Mouse (Mus musculus) thymus, adult 2 months (tissue): ENCODE measurements around the gene Nrxn2. TPM values are rescaled to one million over a fixed set of nuclear protein-coding genes. Genes with fewer than 3 reads are reported as not detected.
A peak's percentile ranks its signal among the peaks of the same experiment; 100 is the strongest.

Experiments
- DNase-seq: peaks from one replicate; pipeline ENCODE4 v3.0.0; 2021
- H3K27ac ChIP-seq: fragments of 200-500 bp; 2 replicates; pipeline ENCODE4 v1.5.1; 2012; ENCODE audit warnings: low read length, control low read depth; ENCODE audit not compliant: control insufficient read depth, insufficient read depth
- H3K27me3 ChIP-seq: fragments of 200-500 bp; 2 replicates; pipeline ENCODE4 v1.6.1; 2012; ENCODE audit warnings: mild to moderate bottlenecking, low read length, moderate library complexity, mixed read lengths; ENCODE audit not compliant: control insufficient read depth, insufficient read depth
- H3K36me3 ChIP-seq: fragments of 200-500 bp; 2 replicates; pipeline ENCODE4 v1.6.1; 2012; ENCODE audit warnings: mild to moderate bottlenecking, low read length, moderate library complexity; ENCODE audit not compliant: control insufficient read depth, insufficient read depth
- H3K4me1 ChIP-seq: fragments of 200-500 bp; replicated peaks from 2 replicates; pipeline ENCODE4 v1.6.1; 2012; ENCODE audit warnings: low read length; ENCODE audit not compliant: control insufficient read depth, insufficient read depth
- H3K4me3 ChIP-seq: fragments of 200-500 bp; 2 replicates; pipeline ENCODE4 v1.5.1; 2012; ENCODE audit warnings: mild to moderate bottlenecking, low read length, control low read depth, moderate library complexity; ENCODE audit not compliant: control insufficient read depth, insufficient read depth
- CTCF ChIP-seq: fragments of 200-500 bp; IDR thresholded peaks from 2 replicates; pipeline ENCODE4 v1.5.1; 2012; ENCODE audit warnings: mild to moderate bottlenecking, control low read depth, low read length, moderate library complexity, borderline replicate concordance; ENCODE audit not compliant: control insufficient read depth, poor library complexity, insufficient read depth; ENCODE audit errors: extremely low read depth
- POLR2A ChIP-seq: fragments of 200-500 bp; IDR thresholded peaks from 2 replicates; pipeline ENCODE4 v1.6.1; 2012; ENCODE audit warnings: mild to moderate bottlenecking, low read length, control low read depth, moderate library complexity; ENCODE audit not compliant: control insufficient read depth, poor library complexity, insufficient read depth; ENCODE audit errors: extremely low read depth
- WGBS: fragments of 180-500 bp; shearing (Covaris S2); methylation state at CpG from one replicate; pipeline ENCODE4 v1.1.7; 2018; 5-methylcytosine and 5-hydroxymethylcytosine counted together
- polyA plus RNA-seq: library from polyadenylated mRNA; depleted of rRNA; stranded (reverse); fragments of >200 nt; gene quantifications from 2 replicates; pipeline ENCODE4 v1.2.3, GENCODE M21; 2012

Nrxn2 gene
- polyA plus RNA-seq, 1 experiment, result 1.5 TPM

- peak overlapping the region; percentile 81 for H3K4me3 ChIP-seq
- peak; percentile 93 for DNase-seq
- TF ChIP-seq CTCF (no peak), POLR2A (no peak)
- H3K4me1 ChIP-seq, result peaks cover 36% of the 10 kb centered on the region
- WGBS, result 1% methylated on average over 38 of the region's 39 CpGs
- 0 out of 2 replicates have a peak, but pooled peaks cover 2% of the 10 kb centered on the region for H3K36me3 ChIP-seq
- H3K27me3 ChIP-seq, result no peaks in the 10 kb centered on the region
- peak overlapping the region; percentile 99 for H3K27ac ChIP-seq
Observed at GRCm38 (mm10) chr19:6398447-6399284, 19.9 kb upstream of the Nrxn2 start.

GRCm38 (mm10) chr19:6399285-6400095 lies 19.0 kb upstream of the Nrxn2 start, which contains the start of gene Rasgrp2:
Gene Rasgrp2, plus strand, starts transcription at chr19:6399340.
- peak within 1 kb of the TSS; percentile 81 for H3K4me3 ChIP-seq
- H3K27me3 ChIP-seq, result no peaks in the 10 kb centered on the region
- H3K36me3 ChIP-seq, result 0 out of 2 replicates have a peak, but pooled peaks cover 4% of the 10 kb centered on the region
- peak within 1 kb of the TSS; percentile 99 for H3K27ac ChIP-seq
- under 1% methylated on average over 79 of the region's 87 CpGs for WGBS
- DNase-seq, result peak; percentile 97
- TF ChIP-seq CTCF (peak; percentile 39; the same call in 1 of the 2 replicates), POLR2A (peak; percentile 94)
- H3K4me1 ChIP-seq, result peaks cover 36% of the 10 kb centered on the region

- WGBS, result under 1% methylated on average over 29 of the region's 29 CpGs
- no peak for TF ChIP-seq POLR2A
- TF ChIP-seq CTCF, result no peak
- Histone ChIP-seq H3K27me3 (no peaks in the 10 kb centered on the region), H3K4me3 (peak overlapping the region; percentile 81), H3K27ac (peak overlapping the region; percentile 99), H3K4me1 (peaks cover 36% of the 10 kb centered on the region), H3K36me3 (peaks cover 13% of the 10 kb centered on the region; the same call in 1 of the 2 replicates)
- DNase-seq, result peak; percentile 61
Observed at GRCm38 (mm10) chr19:6400096-6401086, 18.1 kb upstream of the Nrxn2 start.

- peak; percentile 92 for DNase-seq
- TF ChIP-seq POLR2A, result no peak
- peak; percentile 98 for TF ChIP-seq CTCF
- under 1% methylated on average over 32 of the region's 32 CpGs for WGBS
- Histone ChIP-seq H3K27ac (peak overlapping the region; percentile 99; the same call in 1 of the 2 replicates), H3K4me3 (peak overlapping the region; percentile 81), H3K4me1 (peaks cover 36% of the 10 kb centered on the region), H3K27me3 (no peaks in the 10 kb centered on the region), H3K36me3 (peaks cover 13% of the 10 kb centered on the region; the same call in 1 of the 2 replicates)
Observed at GRCm38 (mm10) chr19:6401131-6401815, 17.3 kb upstream of the Nrxn2 start.

- WGBS, result 21% methylated on average over 9 of the region's 9 CpGs
- peak overlapping the region; percentile 81 for H3K4me3 ChIP-seq
- H3K36me3 ChIP-seq, result peaks cover 15% of the 10 kb centered on the region
- TF ChIP-seq CTCF, result no peak
- no peaks in the 10 kb centered on the region for H3K27me3 ChIP-seq
- no peak for DNase-seq
- H3K27ac ChIP-seq, result no peak overlapping the region
- peaks cover 34% of the 10 kb centered on the region for H3K4me1 ChIP-seq
Observed at GRCm38 (mm10) chr19:6401951-6402350, 16.6 kb upstream of the Nrxn2 start.
